Mouse (Mus musculus) CH12F3 (cell line): Measurements from ENCODE around the gene Bmp7.

Experiments used
- in situ Hi-C: fragments of 300-500 bp; cut with MboI; formaldehyde crosslinking; loops from 2 replicates; pipeline ENCODE4 v1.14.3; 2020; ENCODE audit warnings: low sequenced_read_pairs

Bmp7 gene

GRCm38 (mm10) chr2:172818631-172819230 is 121.4 kb downstream of the Bmp7 start:
- in situ Hi-C loops: no loop called here
